Mouse (Mus musculus) erythroblast, embryonic 14.5 days (primary cell): Measurements from ENCODE around the gene Zranb1.

ENCODE experiments used
- GATA1 ChIP-seq: IDR thresholded peaks from 2 replicates; pipeline ENCODE4 v1.6.1; 2012; ENCODE audit warnings: low read length, inconsistent platforms, mixed read lengths
- TAL1 ChIP-seq: IDR thresholded peaks from 3 replicates; pipeline ENCODE4 v1.6.1; 2012; ENCODE audit warnings: low read length, inconsistent platforms, mixed read lengths

- TF ChIP-seq GATA1 (no peak), TAL1 (no peak)
Observed at GRCm38 (mm10) chr7:133010477-133010876, 79.5 kb downstream of the Zranb1 start.
